Mouse (Mus musculus) left cerebral cortex, postnatal 25 days (tissue): ENCODE results near the gene Fuk. TPM values are rescaled to one million over a fixed set of nuclear protein-coding genes. Genes with fewer than 3 reads are reported as not detected.
A peak's percentile ranks its signal among the peaks of the same experiment; 100 is the strongest.
"Not testable (repeated sequence)": the region's sequence is repeated elsewhere in the genome, so short reads cannot be mapped to it uniquely, and the experiment has no call there.

ENCODE experiments used
- DNase-seq, 2 experiments: peaks; one replicate each; pipeline ENCODE4 v3.0.0; 2022; ENCODE audit warnings: low spot score in 2 of 2, mixed read lengths in 1 of 2
- intact Hi-C: fragments of 180-260 bp; cut with DNase I; formaldehyde crosslinking; loops from one replicate; pipeline ENCODE4 v1.15.1; 2025
- total RNA-seq, 2 experiments: library from RNA; stranded (reverse); gene quantifications; 2 replicates each; pipeline ENCODE4 v1.2.3; 2021

The Fuk gene
- total RNA-seq, 2 experiments from 2014 or later: 15.9 to 19.0 TPM

GRCm38 (mm10) chr8:110888441-110888840 lies 13.8 kb downstream of the Fuk start:
- intact Hi-C loops: no loop called here
- peak in 1 of 2 experiments; percentile 33 for DNase-seq

- intact Hi-C loops: no loop called here
- DNase-seq: no peak
These were observed 14.7 kb downstream of the Fuk start for GRCm38 (mm10) chr8:110887551-110887950.

GRCm38 (mm10) chr8:110886634-110887033 lies 15.7 kb downstream of the Fuk start:
- DNase-seq: no peak
- intact Hi-C loops: no loop called here

- intact Hi-C loops: no loop called here
- no peak for DNase-seq
These were observed 18.5 kb downstream of the Fuk start for GRCm38 (mm10) chr8:110883824-110884223.

- DNase-seq: peak; percentile 19 to 78
- intact Hi-C loops: no loop called here
These were observed 20.5 kb downstream of the Fuk start for GRCm38 (mm10) chr8:110881741-110882310.

GRCm38 (mm10) chr8:110877862-110878261 lies 24.4 kb downstream of the Fuk start:
- intact Hi-C loops: no loop called here

GRCm38 (mm10) chr8:110870501-110870900 lies 31.8 kb downstream of the Fuk start:
- intact Hi-C loops: no loop called here

More at GRCm38 (mm10) chr8:110877862-110878261, 24.4 kb downstream of the Fuk start:
- no peak for DNase-seq

GRCm38 (mm10) chr8:110861347-110862025 lies 40.8 kb downstream of the Fuk start:
- DNase-seq, intact Hi-C loops: not testable (repeated sequence)

More at GRCm38 (mm10) chr8:110870501-110870900, 31.8 kb downstream of the Fuk start:
- DNase-seq: no peak

GRCm38 (mm10) chr8:110859651-110860501 lies 42.4 kb downstream of the Fuk start:
- intact Hi-C loops: loop anchor here (5.0 kb wide), 1 partner anchor 122 kb away; no protein-coding TSS in a partner anchor
- DNase-seq: no peak

- no peak for DNase-seq
- intact Hi-C loops: loop anchor here (5.0 kb wide), 1 partner anchor 125 kb away; no protein-coding TSS in a partner anchor
These were observed 45.4 kb downstream of the Fuk start for GRCm38 (mm10) chr8:110856760-110857461.

GRCm38 (mm10) chr8:110856073-110856472 lies 46.2 kb downstream of the Fuk start:
- intact Hi-C loops: loop anchor here (5.0 kb wide), 1 partner anchor 126 kb away; no protein-coding TSS in a partner anchor

GRCm38 (mm10) chr8:110851186-110851585 lies 51.1 kb downstream of the Fuk start:
- no peak for DNase-seq
- intact Hi-C loops: no loop called here

More at GRCm38 (mm10) chr8:110856073-110856472, 46.2 kb downstream of the Fuk start:
- DNase-seq: not testable (repeated sequence)

- intact Hi-C loops: loop anchor here (10.0 kb wide), 1 partner anchor 203 kb away; no protein-coding TSS in a partner anchor
- no peak for DNase-seq
These were observed 54.4 kb downstream of the Fuk start for GRCm38 (mm10) chr8:110847645-110848495.

GRCm38 (mm10) chr8:110847171-110847549 lies 55.1 kb downstream of the Fuk start:
- no peak for DNase-seq
- intact Hi-C loops: loop anchor here (10.0 kb wide), 1 partner anchor 202 kb away; no protein-coding TSS in a partner anchor

- DNase-seq: peak; percentile 87 to 90
- intact Hi-C loops: loop anchor here (1.0 to 10.0 kb wide), 2 partner anchors 151 to 202 kb away; partner anchors contain the start of gene Ddx19a
These were observed 55.7 kb downstream of the Fuk start, which contains the start of the genes Cog4 and Sf3b3 for GRCm38 (mm10) chr8:110846405-110847170. TSS of gene Cog4 (plus strand) at chr8:110846600. TSS of gene Sf3b3 (minus strand) at chr8:110846787.

- intact Hi-C loops: loop anchor here (1.0 to 10.0 kb wide), 2 partner anchors 151 to 201 kb away; partner anchors contain the start of gene Ddx19a
These were observed 56.4 kb downstream of the Fuk start for GRCm38 (mm10) chr8:110845821-110846404.

GRCm38 (mm10) chr8:110844941-110845340 lies 57.3 kb downstream of the Fuk start:
- intact Hi-C loops: loop anchor here (10.0 kb wide), 1 partner anchor 200 kb away; no protein-coding TSS in a partner anchor
- no peak for DNase-seq

More at GRCm38 (mm10) chr8:110845821-110846404, 56.4 kb downstream of the Fuk start:
- no peak for DNase-seq
